Mouse (Mus musculus) G1E (cell line): ENCODE measurements around the gene Dgkd. TPM values are rescaled to one million over a fixed set of nuclear protein-coding genes. Genes with fewer than 3 reads are reported as not detected.

Experiments used
- ATAC-seq: 2 replicates; pipeline ENCODE4 v1.8.0; 2016; ENCODE audit warnings: mild to moderate bottlenecking; ENCODE audit not compliant: insufficient number of reproducible peaks, poor library complexity, low FRiP score, severe bottlenecking; ENCODE audit errors: extremely low read depth
- DNase-seq: peaks from one replicate; pipeline ENCODE4 v3.0.0; 2012; ENCODE audit warnings: low spot score
- H3K27me3 ChIP-seq: 2 replicates; pipeline ENCODE4 v1.6.1; 2012; ENCODE audit warnings: mild to moderate bottlenecking, low read length, inconsistent platforms; ENCODE audit not compliant: insufficient read depth
- H3K36me3 ChIP-seq: replicated peaks from 2 replicates; pipeline ENCODE3; 2012; ENCODE audit warnings: mild to moderate bottlenecking, inconsistent platforms
- H3K4me1 ChIP-seq: 2 replicates; pipeline ENCODE4 v1.6.1; 2012; ENCODE audit warnings: low read depth, low read length, inconsistent platforms, mixed read lengths; ENCODE audit not compliant: insufficient read depth
- H3K4me3 ChIP-seq: 2 replicates; pipeline ENCODE4 v1.5.1; 2012; ENCODE audit warnings: low read depth, mild to moderate bottlenecking, inconsistent platforms, low read length, moderate library complexity, mixed read lengths
- H3K9me3 ChIP-seq: replicated peaks from 2 replicates; pipeline ENCODE4 v1.6.1; 2012; ENCODE audit warnings: inconsistent platforms
- CTCF ChIP-seq: IDR thresholded peaks from 2 replicates; pipeline ENCODE4 v1.5.1; 2012; ENCODE audit warnings: low read depth, low read length, inconsistent platforms, mixed read lengths
- GATA1 ChIP-seq: IDR thresholded peaks from 2 replicates; pipeline ENCODE4 v1.6.1; 2012; ENCODE audit warnings: borderline replicate concordance, low read length, inconsistent platforms, mixed read lengths
- GATA2 ChIP-seq: IDR thresholded peaks from 2 replicates; pipeline ENCODE4 v1.6.1; 2012; ENCODE audit warnings: low read depth, low read length, inconsistent platforms, borderline replicate concordance
- POLR2AphosphoS5 ChIP-seq: IDR thresholded peaks from 2 replicates; pipeline ENCODE4 v1.6.1; 2012; ENCODE audit warnings: low read depth, low read length, inconsistent platforms; ENCODE audit not compliant: insufficient replicate concordance
- TAL1 ChIP-seq: conservative IDR thresholded peaks from 2 replicates; pipeline ENCODE4 v1.6.1; 2012; ENCODE audit warnings: low read depth, low read length, inconsistent platforms, mixed read lengths
- polyA plus RNA-seq: library from polyadenylated mRNA; stranded (reverse); fragments of >175 nt; gene quantifications from 2 replicates; pipeline ENCODE4 v1.2.3, GENCODE M21; 2012
- total RNA-seq, 2 experiments: library from RNA; stranded (forward) in 1 of 2; stranded (reverse) in 1 of 2; fragments of 200-1000 nt in 1 of 2; fragments of >200 nt in 1 of 2; fragmentation: Nextera tagmentation in 1 of 2; gene quantifications; 2 replicates each; pipeline ENCODE4 v1.2.3; 2014 to 2017

Gene Dgkd
- total and polyA plus RNA-seq, 3 experiments: 20.2 to 61.5 (median 57.3) TPM

- H3K27me3 ChIP-seq: no peaks in the 10 kb centered on the region
- peaks cover 90% of the 10 kb centered on the region for H3K36me3 ChIP-seq
- no peak overlapping the region for H3K4me3 ChIP-seq
- no peak for TF ChIP-seq GATA1
- no peak for TF ChIP-seq TAL1
- TF ChIP-seq CTCF: no peak
- no peak for TF ChIP-seq POLR2AphosphoS5
- no peak for TF ChIP-seq GATA2
- H3K9me3 ChIP-seq: no peaks in the 10 kb centered on the region
- ATAC-seq (no peak), DNase-seq (no peak)
- H3K4me1 ChIP-seq: peaks cover 21% of the 10 kb centered on the region
Observed at GRCm38 (mm10) chr1:87918061-87918460, 65.0 kb downstream of the Dgkd start.

GRCm38 (mm10) chr1:87920056-87920614 lies 67.0 kb downstream of the Dgkd start:
- DNase-seq (no peak), ATAC-seq (no peak)
- peaks cover 99% of the 10 kb centered on the region for H3K36me3 ChIP-seq
- H3K4me3 ChIP-seq: no peak overlapping the region
- no peaks in the 10 kb centered on the region for H3K27me3 ChIP-seq
- no peaks in the 10 kb centered on the region for H3K9me3 ChIP-seq
- H3K4me1 ChIP-seq: peaks cover 3% of the 10 kb centered on the region; the same call in 1 of the 2 replicates
- TF ChIP-seq GATA2 (no peak), TAL1 (no peak), CTCF (no peak), POLR2AphosphoS5 (no peak), GATA1 (no peak)

DNA sequence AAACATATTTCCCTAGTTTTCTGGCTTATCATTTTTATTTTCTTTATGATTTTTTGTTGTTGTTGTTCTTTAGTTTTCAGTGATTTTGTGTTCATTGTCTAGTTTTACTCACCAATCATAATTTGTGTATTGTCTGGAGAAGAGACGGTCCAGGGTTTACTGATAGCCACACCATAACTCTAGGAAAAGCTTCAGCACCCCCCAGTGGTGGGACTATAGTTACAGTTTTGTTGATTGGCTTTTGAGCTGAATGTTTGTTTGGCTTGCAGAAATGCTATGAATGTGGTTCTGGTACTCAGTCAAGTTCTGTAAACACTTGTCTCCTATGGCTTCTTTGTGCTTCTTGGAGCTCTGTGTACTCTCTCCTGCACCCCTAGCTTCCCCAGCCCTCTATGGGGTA lies 69.6 kb downstream of the Dgkd start:
- DNase-seq (peak; percentile 49), ATAC-seq (no peak)
- TF ChIP-seq GATA1: no peak
- no peak for TF ChIP-seq GATA2
- H3K9me3 ChIP-seq: no peaks in the 10 kb centered on the region
- H3K4me3 ChIP-seq: no peak overlapping the region
- H3K4me1 ChIP-seq: no peaks in the 10 kb centered on the region
- peaks cover 99% of the 10 kb centered on the region for H3K36me3 ChIP-seq
- H3K27me3 ChIP-seq: no peaks in the 10 kb centered on the region

DNA sequence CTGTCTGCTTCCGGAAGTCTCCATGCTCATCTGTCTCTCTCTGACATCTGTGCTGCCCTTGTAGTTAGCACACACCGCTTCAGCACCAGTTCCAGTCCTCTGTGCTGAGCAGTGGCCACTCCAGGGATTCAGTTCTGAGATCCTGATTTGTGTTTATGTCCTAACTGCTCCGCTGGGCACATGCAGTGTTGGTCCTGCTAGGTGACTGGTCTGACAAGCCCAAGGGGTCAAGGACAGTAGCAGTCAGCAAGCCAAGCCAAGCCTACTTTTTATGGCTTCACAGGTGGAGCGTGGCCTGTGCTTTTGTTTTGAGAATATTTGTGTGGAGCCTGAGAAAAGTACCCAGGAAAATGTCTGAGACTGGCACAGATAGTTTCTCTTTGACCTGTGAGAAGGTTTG lies 71.8 kb downstream of the Dgkd start:
- no peak for ATAC-seq
- Histone ChIP-seq H3K4me1 (no peaks in the 10 kb centered on the region), H3K4me3 (no peak overlapping the region), H3K27me3 (no peaks in the 10 kb centered on the region), H3K9me3 (no peaks in the 10 kb centered on the region), H3K36me3 (peaks cover 99% of the 10 kb centered on the region)
- no peak for DNase-seq
- TF ChIP-seq TAL1: no peak
- no peak for TF ChIP-seq GATA1

DNA sequence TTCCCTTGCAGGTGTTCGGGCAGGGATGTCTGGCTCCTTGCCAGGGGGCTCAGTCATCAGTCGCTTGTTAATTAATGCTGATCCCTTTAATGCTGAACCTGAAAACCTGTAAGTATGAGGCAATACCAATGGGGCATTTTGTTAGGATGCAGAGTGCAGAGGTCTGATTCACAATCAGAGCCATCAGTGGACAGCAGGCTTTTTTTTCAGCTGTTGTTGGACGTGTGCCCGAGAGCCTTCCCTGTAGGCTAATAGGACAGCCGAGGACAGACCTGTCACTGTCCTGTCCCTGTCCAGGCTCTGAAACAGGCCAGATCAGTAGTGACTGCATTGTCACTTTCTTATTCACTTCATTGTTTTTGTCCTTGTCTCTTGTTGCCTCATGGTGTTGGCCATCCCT lies 76.6 kb downstream of the Dgkd start:
- ATAC-seq (no peak), DNase-seq (no peak)
- Histone ChIP-seq H3K36me3 (peaks cover 97% of the 10 kb centered on the region), H3K4me1 (peaks cover 9% of the 10 kb centered on the region), H3K27me3 (no peaks in the 10 kb centered on the region), H3K4me3 (no peak overlapping the region), H3K9me3 (no peaks in the 10 kb centered on the region)
- no peak for TF ChIP-seq GATA1
- no peak for TF ChIP-seq TAL1
- TF ChIP-seq POLR2AphosphoS5: no peak
- no peak for TF ChIP-seq GATA2
- TF ChIP-seq CTCF: no peak

DNA sequence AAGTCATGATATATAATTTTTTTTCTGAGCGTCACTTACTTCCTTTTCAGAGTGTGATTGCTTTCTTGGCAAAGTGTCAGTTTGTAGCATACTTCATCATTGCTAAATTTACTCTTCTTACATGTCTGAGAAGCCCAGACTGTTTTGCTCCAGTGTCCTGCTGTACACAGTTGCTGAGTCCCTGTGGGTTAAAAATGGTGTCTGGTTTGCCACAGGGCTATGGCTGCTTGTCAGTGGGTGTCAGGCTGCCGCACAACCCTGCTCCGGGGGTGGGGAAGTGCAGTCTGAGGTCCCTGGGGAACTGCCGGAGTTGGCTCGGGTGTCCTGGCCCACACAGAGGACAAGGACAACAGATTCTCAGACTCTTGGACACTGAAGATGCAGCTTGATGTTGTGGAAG lies 80.0 kb downstream of the Dgkd start:
- H3K4me1 ChIP-seq: peaks cover 29% of the 10 kb centered on the region
- peaks cover 97% of the 10 kb centered on the region for H3K36me3 ChIP-seq
- no peak for DNase-seq
- H3K4me3 ChIP-seq: no peak overlapping the region
- TF ChIP-seq TAL1 (no peak), POLR2AphosphoS5 (no peak), CTCF (no peak), GATA1 (no peak), GATA2 (no peak)
- H3K9me3 ChIP-seq: no peaks in the 10 kb centered on the region
- no peak for ATAC-seq
- no peaks in the 10 kb centered on the region for H3K27me3 ChIP-seq

DNA sequence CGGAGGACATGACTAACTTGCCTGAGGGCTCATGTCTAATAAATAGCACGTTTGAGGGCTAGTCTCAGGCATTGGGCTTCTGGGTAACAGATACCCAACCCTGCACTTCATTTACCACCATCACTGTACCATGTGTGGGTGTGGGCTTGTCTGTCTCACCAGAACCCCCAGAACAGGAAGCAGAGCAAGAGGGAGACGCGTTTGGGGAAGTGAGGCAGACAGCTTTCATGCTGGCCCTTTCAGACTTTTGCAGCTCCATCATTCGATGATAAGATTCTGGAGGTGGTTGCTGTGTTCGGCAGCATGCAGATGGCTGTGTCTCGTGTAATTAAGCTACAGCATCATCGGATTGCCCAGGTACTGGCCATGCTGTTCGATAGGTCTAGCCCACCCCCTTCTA lies 82.0 kb downstream of the Dgkd start:
- Histone ChIP-seq H3K36me3 (peaks cover 98% of the 10 kb centered on the region), H3K9me3 (no peaks in the 10 kb centered on the region), H3K4me1 (peaks cover 29% of the 10 kb centered on the region), H3K4me3 (no peak overlapping the region), H3K27me3 (no peaks in the 10 kb centered on the region)
- DNase-seq: peak; percentile 51
- TF ChIP-seq CTCF (no peak), TAL1 (no peak), GATA1 (no peak)
- peak; percentile 50 for ATAC-seq
